Comparison of ENCODE assay signal across 8 mouse cellular contexts in genomic region chr3:103809799-103810150, GRCm38 (mm10). TPM values are rescaled to one million over a fixed set of nuclear protein-coding genes. Genes with fewer than 3 reads are reported as not detected.
DNase-seq lines count a peak whose midpoint lies in the region; ATAC-seq and TF ChIP-seq lines count a peak whose summit lies in the region.

No protein-coding gene starts in this region.

- no peak for TF ChIP-seq CTCF in kidney, adult 2 months (conservative IDR thresholded peaks at IDR 0.05; ENCODE audit: insufficient read depth, insufficient read length, low read depth, low read length)

- TF ChIP-seq POLR2A in kidney, adult 2 months (IDR thresholded peaks at IDR 0.05; ENCODE audit: low read depth, low read length) = no peak

- peak; percentile 68; the same call in 1 of the 2 replicates for ATAC-seq in hindbrain, embryonic 15.5 days (ENCODE audit: low FRiP score, low read depth)
- peak; percentile 54; the same call in 1 of the 2 replicates for ATAC-seq in midbrain, embryonic 14.5 days (ENCODE audit: low FRiP score, low TSS enrichment)

- H3K9me3 ChIP-seq in hindbrain, embryonic 15.5 days = no peaks in the 10 kb centered on the region
- H3K9me3 ChIP-seq in midbrain, embryonic 14.5 days (ENCODE audit: control insufficient read depth, low read length) = no peaks in the 10 kb centered on the region

- H3K27me3 ChIP-seq in kidney, adult 2 months (replicated peaks; ENCODE audit: control insufficient read depth, insufficient read depth, low read length) = no peaks in the 10 kb centered on the region
- no peaks in the 10 kb centered on the region for H3K27me3 ChIP-seq in hindbrain, embryonic 15.5 days
- H3K27me3 ChIP-seq in midbrain, embryonic 14.5 days (ENCODE audit: control insufficient read depth, insufficient read depth, low read length) = no peaks in the 10 kb centered on the region

- H3K36me3 ChIP-seq in kidney, adult 2 months (ENCODE audit: control insufficient read depth, insufficient read depth, low read length) = peaks cover 7% of the 10 kb centered on the region; the same call in 1 of the 2 replicates
- H3K36me3 ChIP-seq in hindbrain, embryonic 15.5 days = peaks cover 13% of the 10 kb centered on the region
- H3K36me3 ChIP-seq in midbrain, embryonic 14.5 days (ENCODE audit: control insufficient read depth, insufficient read depth, low read length) = peaks cover 20% of the 10 kb centered on the region

- peak overlapping the region; percentile 88 for H3K9ac ChIP-seq in hindbrain, embryonic 15.5 days
- H3K9ac ChIP-seq in midbrain, embryonic 14.5 days (replicated peaks; ENCODE audit: low read length) = peak overlapping the region; percentile 67

- under 1% methylated on average over 14 of the region's 14 CpGs for WGBS in kidney, adult 2 months
- 4% methylated on average over 14 of the region's 14 CpGs for WGBS in hindbrain, embryonic 15.5 days
- WGBS in midbrain, embryonic 14.5 days = 4% methylated on average over 14 of the region's 14 CpGs

- H3K4me2 ChIP-seq in hindbrain, embryonic 15.5 days = peak overlapping the region; percentile 87
- H3K4me2 ChIP-seq in midbrain, embryonic 14.5 days (ENCODE audit: low read length) = peak overlapping the region; percentile 70

- H3K4me1 ChIP-seq in kidney, adult 2 months (ENCODE audit: control insufficient read depth, insufficient read depth, low read length) = peaks cover 3% of the 10 kb centered on the region; the same call in 1 of the 2 replicates
- peaks cover 16% of the 10 kb centered on the region for H3K4me1 ChIP-seq in hindbrain, embryonic 15.5 days (replicated peaks)
- H3K4me1 ChIP-seq in midbrain, embryonic 14.5 days (ENCODE audit: control insufficient read depth, insufficient read depth, low read length) = peaks cover 13% of the 10 kb centered on the region

- no peak for DNase-seq in kidney, adult 2 months
- no peak for DNase-seq in kidney, postnatal 14 days
- DNase-seq in brain, adult 2 months (ENCODE audit: low read depth, low spot score) = peak; percentile 61
- no peak for DNase-seq in midbrain, embryonic 14.5 days
- no peak for DNase-seq in ovary, postnatal 10 days (ENCODE audit: low spot score)
- no peak for DNase-seq in gastrocnemius, adult 18-20 months (ENCODE audit: low spot score)
- DNase-seq in T-cell, adult 2 months (ENCODE audit: low spot score) = no peak

- peak overlapping the region; percentile 82 for H3K27ac ChIP-seq in kidney, adult 2 months (ENCODE audit: insufficient read depth, low read depth, low read length)
- peak overlapping the region; percentile 94 for H3K27ac ChIP-seq in hindbrain, embryonic 15.5 days (replicated peaks)
- H3K27ac ChIP-seq in midbrain, embryonic 14.5 days (replicated peaks; ENCODE audit: low read depth, low read length) = peak overlapping the region; percentile 80

- peak overlapping the region; percentile 97 for H3K4me3 ChIP-seq in kidney, adult 2 months (ENCODE audit: insufficient read depth, low read depth, low read length)
- peak overlapping the region; percentile 95 for H3K4me3 ChIP-seq in hindbrain, embryonic 15.5 days
- peak overlapping the region; percentile 78 for H3K4me3 ChIP-seq in midbrain, embryonic 14.5 days (replicated peaks; ENCODE audit: low read depth, low read length)

RNA-seq across cellular contexts. Expression of gene Gm43064, which starts 0.4 kb away (rescaled TPM):
- polyA plus RNA-seq in kidney, adult 2 months (2012; rRNA removed) = 0.14 TPM in 2 replicates
- polyA plus RNA-seq in hindbrain, embryonic 15.5 days (2015; fragmentation: Nextera tagmentation; extraction: Ambion mirVana) = 0.41 and 0.52 TPM in 2 replicates
- polyA plus RNA-seq in midbrain, embryonic 14.5 days (2014; fragmentation: Nextera tagmentation; extraction: Ambion mirVana) = 0.18 TPM in 1 of 2 replicates, not detected in the other
- total RNA-seq in gastrocnemius, adult 18-20 months (2021) = under 1 TPM in 1 of 2 experiments, not detected in 1; 0.14 TPM

RNA-seq across cellular contexts. Expression of gene Ap4b1, which starts 0.5 kb away (rescaled TPM):
- 13.8 and 15.7 TPM in 2 replicates for polyA plus RNA-seq in kidney, adult 2 months (2012; rRNA removed)
- polyA plus RNA-seq in hindbrain, embryonic 15.5 days (2015; fragmentation: Nextera tagmentation; extraction: Ambion mirVana) = 20.5 and 21.8 TPM in 2 replicates
- 20.1 and 25.4 TPM in 2 replicates for polyA plus RNA-seq in midbrain, embryonic 14.5 days (2014; fragmentation: Nextera tagmentation; extraction: Ambion mirVana)
- total RNA-seq in gastrocnemius, adult 18-20 months (2021) = 1 to 10 TPM; 9.1 to 9.7 TPM

RNA-seq across cellular contexts. Expression of gene Dclre1b, which starts 0.5 kb away (rescaled TPM):
- 8.9 and 12.5 TPM in 2 replicates for polyA plus RNA-seq in kidney, adult 2 months (2012; rRNA removed)
- polyA plus RNA-seq in hindbrain, embryonic 15.5 days (2015; fragmentation: Nextera tagmentation; extraction: Ambion mirVana) = 20.8 and 23.8 TPM in 2 replicates
- polyA plus RNA-seq in midbrain, embryonic 14.5 days (2014; fragmentation: Nextera tagmentation; extraction: Ambion mirVana) = 23.0 and 29.2 TPM in 2 replicates
- total RNA-seq in gastrocnemius, adult 18-20 months (2021) = 1 to 10 TPM; 4.3 to 5.5 TPM

RNA-seq across cellular contexts. Expression of gene Hipk1, which starts 18.4 kb away (rescaled TPM):
- 58.1 and 62.3 TPM in 2 replicates for polyA plus RNA-seq in kidney, adult 2 months (2012; rRNA removed)
- polyA plus RNA-seq in hindbrain, embryonic 15.5 days (2015; fragmentation: Nextera tagmentation; extraction: Ambion mirVana) = 11.5 TPM in 2 replicates
- polyA plus RNA-seq in midbrain, embryonic 14.5 days (2014; fragmentation: Nextera tagmentation; extraction: Ambion mirVana) = 18.9 and 22.1 TPM in 2 replicates
- 10 to 100 TPM; 63.0 to 64.5 TPM for total RNA-seq in gastrocnemius, adult 18-20 months (2021)

RNA-seq across cellular contexts. Expression of gene Bcl2l15, which starts 22.6 kb away (rescaled TPM):
- polyA plus RNA-seq in kidney, adult 2 months (2012; rRNA removed) = 0.17 TPM in 1 of 2 replicates, not detected in the other
- 0.36 and 0.55 TPM in 2 replicates for polyA plus RNA-seq in hindbrain, embryonic 15.5 days (2015; fragmentation: Nextera tagmentation; extraction: Ambion mirVana)
- 0.20 and 0.22 TPM in 2 replicates for polyA plus RNA-seq in midbrain, embryonic 14.5 days (2014; fragmentation: Nextera tagmentation; extraction: Ambion mirVana)
- under 1 TPM in 1 of 2 experiments, not detected in 1; 0.55 TPM for total RNA-seq in gastrocnemius, adult 18-20 months (2021)
